Mouse (Mus musculus): ENCODE results near the gene Zp2. TPM values are rescaled to one million over a fixed set of nuclear protein-coding genes. Genes with fewer than 3 reads are reported as not detected.
A peak's percentile ranks its signal among the peaks of the same experiment; 100 is the strongest.

Gene Zp2
- total RNA-seq (2022), result not detected

- no peak for DNase-seq
Measured at GRCm38 (mm10) chr7:120145191-120145590, at the start of gene Zp2. Gene Zp2, minus strand, starts transcription at chr7:120145291.

GRCm38 (mm10) chr7:120192816-120193215 lies 47.7 kb upstream of the Zp2 start:
- peak; percentile 33 for DNase-seq

GRCm38 (mm10) chr7:120192207-120192606 lies 47.1 kb upstream of the Zp2 start:
- DNase-seq, result no peak

GRCm38 (mm10) chr7:120190150-120190665 lies 45.1 kb upstream of the Zp2 start:
- no peak for DNase-seq

- no peak for DNase-seq
Measured at GRCm38 (mm10) chr7:120189369-120190149, 44.5 kb upstream of the Zp2 start.

GRCm38 (mm10) chr7:120188946-120189345 lies 43.9 kb upstream of the Zp2 start:
- DNase-seq, result no peak

GRCm38 (mm10) chr7:120182891-120183290 lies 37.8 kb upstream of the Zp2 start:
- no peak for DNase-seq

GRCm38 (mm10) chr7:120181401-120182230 lies 36.5 kb upstream of the Zp2 start:
- DNase-seq, result no peak

- DNase-seq, result no peak
Measured at GRCm38 (mm10) chr7:120180547-120180946, 35.5 kb upstream of the Zp2 start.

GRCm38 (mm10) chr7:120178935-120179334 lies 33.8 kb upstream of the Zp2 start:
- DNase-seq, result no peak

GRCm38 (mm10) chr7:120177611-120178010 lies 32.5 kb upstream of the Zp2 start:
- DNase-seq, result no peak

GRCm38 (mm10) chr7:120174723-120175504 lies 29.8 kb upstream of the Zp2 start:
- no peak for DNase-seq

GRCm38 (mm10) chr7:120173603-120174244 lies 28.6 kb upstream of the Zp2 start, which contains the start of gene Anks4b:
Gene Anks4b, plus strand, starts transcription at chr7:120173858.
- DNase-seq, result no peak

- DNase-seq, result no peak
Measured at GRCm38 (mm10) chr7:120172188-120172700, 27.2 kb upstream of the Zp2 start.

GRCm38 (mm10) chr7:120163581-120164251 lies 18.6 kb upstream of the Zp2 start:
- DNase-seq, result no peak

GRCm38 (mm10) chr7:120158121-120158613 lies 13.1 kb upstream of the Zp2 start:
- DNase-seq, result no peak

GRCm38 (mm10) chr7:120157575-120158061 lies 12.5 kb upstream of the Zp2 start:
- DNase-seq, result no peak

- DNase-seq, result no peak
Measured at GRCm38 (mm10) chr7:120156841-120157409, 11.8 kb upstream of the Zp2 start.

- DNase-seq, result no peak
Measured at GRCm38 (mm10) chr7:120150898-120151297, 5.8 kb upstream of the Zp2 start.

- DNase-seq, result no peak
Measured at GRCm38 (mm10) chr7:120150257-120150656, 5.2 kb upstream of the Zp2 start.
